Mouse (Mus musculus): ENCODE results near the gene Kyat3. TPM values are rescaled to one million over a fixed set of nuclear protein-coding genes. Genes with fewer than 3 reads are reported as not detected.
"Not testable (repeated sequence)": the region's sequence is repeated elsewhere in the genome, so short reads cannot be mapped to it uniquely, and the experiment has no call there.

Gene Kyat3
- polyA plus RNA-seq, 1 experiment, result 0.71 TPM

DNA sequence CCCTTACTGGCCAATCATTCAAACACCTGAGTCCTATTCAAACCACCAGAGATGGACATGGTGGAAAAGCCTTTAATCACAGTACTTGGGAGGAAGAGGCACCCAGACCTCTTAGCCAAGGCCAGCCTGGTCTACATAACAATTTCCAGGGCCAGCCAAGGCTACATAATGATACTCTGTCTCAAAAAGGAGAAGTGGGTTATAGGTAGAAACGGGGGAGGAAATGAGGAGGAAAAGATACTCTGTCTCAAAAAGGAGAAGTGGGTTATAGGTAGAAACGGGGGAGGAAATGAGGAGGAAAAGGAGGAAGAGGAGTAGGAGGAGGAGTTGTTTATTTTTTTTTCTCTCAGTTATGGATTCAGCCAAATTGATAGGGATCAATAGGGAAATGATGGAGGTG lies 4.3 kb upstream of the Kyat3 start:
- TF ChIP-seq MYOG (IDR thresholded peaks at IDR 0.05; ENCODE audit: control insufficient read depth, extremely low read depth, insufficient read length) (no peak), CTCF (IDR thresholded peaks at IDR 0.05; ENCODE audit: control insufficient read depth, insufficient read depth, insufficient read length) (no peak), FOSL1 (IDR thresholded peaks at IDR 0.05; ENCODE audit: insufficient read depth, low read length, poor library complexity, severe bottlenecking) (no peak), MAX (IDR thresholded peaks at IDR 0.05) (no peak), MYOD1 (IDR thresholded peaks at IDR 0.05; ENCODE audit: control insufficient read depth, insufficient read length, low read depth) (no peak), CEBPB (IDR thresholded peaks at IDR 0.05; ENCODE audit: low read depth) (no peak), USF1 (IDR thresholded peaks at IDR 0.05; ENCODE audit: low read depth) (no peak)
- Histone ChIP-seq H3ac (ENCODE audit: control insufficient read depth, insufficient read length, low read depth) (no peak overlapping the region), H3K79me2 (ENCODE audit: control insufficient read depth, insufficient read depth) (no peaks in the 10 kb centered on the region), H3K27me3 (ENCODE audit: control insufficient read depth, insufficient read depth, insufficient read length) (peaks cover 9% of the 10 kb centered on the region), H3K4me3 (ENCODE audit: insufficient read depth, poor library complexity, severe bottlenecking) (no peak overlapping the region), H3K36me3 (ENCODE audit: control insufficient read depth, insufficient read depth) (no peaks in the 10 kb centered on the region), H3K79me3 (ENCODE audit: low read depth) (no peaks in the 10 kb centered on the region)

DNA sequence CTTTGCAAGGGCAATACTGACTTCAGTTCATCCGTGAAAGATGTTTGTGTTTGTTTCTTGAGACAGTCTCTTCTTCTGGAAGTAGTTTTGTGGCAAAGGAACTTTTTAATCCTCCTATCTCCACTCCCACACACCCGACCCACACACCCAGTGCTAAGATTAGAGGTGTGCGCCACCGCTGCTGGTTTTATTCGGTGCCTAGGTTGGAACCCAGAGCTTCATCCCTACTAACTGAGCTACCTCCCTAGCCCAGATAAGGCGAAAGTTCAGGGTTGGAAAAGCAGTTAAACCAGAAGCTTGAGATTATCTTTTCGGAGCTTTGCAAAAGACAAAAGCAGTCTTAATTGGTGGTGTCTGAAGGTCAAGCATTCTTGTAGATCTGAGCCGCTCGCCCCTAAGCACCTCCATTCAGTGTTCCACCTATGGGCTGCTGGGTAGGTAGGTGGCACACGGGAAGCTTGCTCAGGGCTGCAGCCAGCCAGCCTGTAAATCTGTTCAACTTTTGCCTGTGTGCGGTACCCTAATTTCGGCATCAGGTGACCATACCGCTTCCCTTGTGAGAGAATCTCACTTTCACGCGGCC lies 647 bp downstream of the Kyat3 start:
- Histone ChIP-seq H3K36me3 (ENCODE audit: control insufficient read depth, insufficient read depth) (no peaks in the 10 kb centered on the region), H3K79me3 (ENCODE audit: low read depth) (no peaks in the 10 kb centered on the region), H3K27me3 (ENCODE audit: control insufficient read depth, insufficient read depth, insufficient read length) (peaks cover 9% of the 10 kb centered on the region), H3K79me2 (ENCODE audit: control insufficient read depth, insufficient read depth) (no peaks in the 10 kb centered on the region), H3K4me3 (ENCODE audit: insufficient read depth, poor library complexity, severe bottlenecking) (peak overlapping the region; percentile 36), H3ac (ENCODE audit: control insufficient read depth, insufficient read length, low read depth) (peak overlapping the region; percentile 53)
- TF ChIP-seq MAX (IDR thresholded peaks at IDR 0.05), result no peak
- no peak for TF ChIP-seq USF1 (IDR thresholded peaks at IDR 0.05; ENCODE audit: low read depth)

- TF ChIP-seq MAX (IDR thresholded peaks at IDR 0.05) (no peak), CTCF (IDR thresholded peaks at IDR 0.05; ENCODE audit: control insufficient read depth, insufficient read depth, insufficient read length) (no peak), MYOG (IDR thresholded peaks at IDR 0.05; ENCODE audit: control insufficient read depth, extremely low read depth, insufficient read length) (no peak), FOSL1 (IDR thresholded peaks at IDR 0.05; ENCODE audit: insufficient read depth, low read length, poor library complexity, severe bottlenecking) (no peak), MYOD1 (IDR thresholded peaks at IDR 0.05; ENCODE audit: control insufficient read depth, insufficient read length, low read depth) (no peak)
Measured at GRCm38 (mm10) chr3:142706581-142707444, 6.0 kb downstream of the Kyat3 start.

DNA sequence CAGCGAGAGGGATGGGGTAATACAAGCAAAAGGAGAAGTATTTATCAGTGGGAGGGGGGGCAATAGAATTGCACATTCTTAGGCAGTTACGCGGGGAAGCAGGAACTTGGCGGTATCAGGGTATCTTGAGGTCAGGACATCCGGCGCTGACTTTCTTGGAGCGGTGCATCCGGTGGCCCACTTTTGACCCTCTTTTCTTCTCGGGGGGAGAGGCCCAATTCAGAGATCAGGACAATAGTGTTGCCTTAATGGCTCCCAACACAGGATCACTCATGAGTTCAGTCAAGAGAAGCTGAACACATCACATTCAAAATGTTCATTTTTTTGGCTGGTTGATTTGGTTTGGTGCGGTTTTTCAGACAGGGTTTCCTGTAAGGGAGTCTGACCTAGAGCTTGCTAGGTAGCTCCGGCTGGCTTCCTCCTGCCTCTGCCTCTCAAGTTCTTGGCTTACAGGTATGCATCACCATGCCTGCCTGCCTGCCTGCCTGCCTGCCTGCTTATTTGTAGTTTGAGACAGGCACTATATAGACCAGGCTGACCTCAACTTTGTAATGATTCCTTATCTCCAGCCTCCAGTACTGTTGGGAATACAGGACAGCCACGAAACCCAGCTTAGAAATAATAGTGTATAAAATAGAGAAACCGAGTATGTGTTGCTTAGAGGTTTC lies 7.5 kb downstream of the Kyat3 start:
- H3K27me3 ChIP-seq (ENCODE audit: control insufficient read depth, insufficient read depth, insufficient read length); H3K4me3 ChIP-seq (ENCODE audit: insufficient read depth, poor library complexity, severe bottlenecking); H3ac ChIP-seq (ENCODE audit: control insufficient read depth, insufficient read length, low read depth); H3K36me3 ChIP-seq (ENCODE audit: control insufficient read depth, insufficient read depth); H3K79me2 ChIP-seq (ENCODE audit: control insufficient read depth, insufficient read depth); H3K79me3 ChIP-seq (ENCODE audit: low read depth): not testable (repeated sequence)

More at GRCm38 (mm10) chr3:142706581-142707444, 6.0 kb downstream of the Kyat3 start:
- Histone ChIP-seq H3K36me3 (ENCODE audit: control insufficient read depth, insufficient read depth) (no peaks in the 10 kb centered on the region), H3K79me2 (ENCODE audit: control insufficient read depth, insufficient read depth) (no peaks in the 10 kb centered on the region), H3K27me3 (ENCODE audit: control insufficient read depth, insufficient read depth, insufficient read length) (no peaks in the 10 kb centered on the region), H3K79me3 (ENCODE audit: low read depth) (no peaks in the 10 kb centered on the region), H3ac (ENCODE audit: control insufficient read depth, insufficient read length, low read depth) (no peak overlapping the region), H3K4me3 (ENCODE audit: insufficient read depth, poor library complexity, severe bottlenecking) (no peak overlapping the region)

DNA sequence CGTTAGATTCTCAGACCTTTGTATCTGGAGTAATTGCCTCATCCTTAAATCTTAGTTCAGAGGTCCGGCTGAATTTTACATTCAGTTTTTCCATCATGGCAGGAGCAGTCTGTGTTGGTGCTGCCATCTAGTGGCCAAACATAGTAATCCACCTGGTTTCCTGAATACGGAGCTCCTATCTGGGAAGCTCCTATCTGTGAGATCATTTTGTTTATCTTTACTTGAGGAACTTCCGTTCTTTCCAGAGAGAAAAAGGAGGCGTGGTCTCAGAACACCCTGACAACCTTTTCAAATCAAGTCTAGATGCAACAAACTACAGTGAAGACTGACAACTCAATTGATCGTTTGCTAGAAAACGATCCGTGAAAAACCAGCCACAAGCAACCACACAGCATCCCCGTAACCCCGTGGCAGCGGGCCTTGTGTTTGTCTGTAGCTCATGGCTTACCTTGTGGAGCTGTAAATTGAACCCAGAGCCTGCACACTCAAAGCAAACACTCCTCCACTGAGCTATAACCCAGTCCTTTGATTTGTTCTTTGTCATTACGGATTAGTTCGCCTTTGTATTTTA lies 8.1 kb downstream of the Kyat3 start:
- Histone ChIP-seq H3K4me3 (ENCODE audit: insufficient read depth, poor library complexity, severe bottlenecking) (no peak overlapping the region), H3ac (ENCODE audit: control insufficient read depth, insufficient read length, low read depth) (no peak overlapping the region), H3K36me3 (ENCODE audit: control insufficient read depth, insufficient read depth) (no peaks in the 10 kb centered on the region), H3K27me3 (ENCODE audit: control insufficient read depth, insufficient read depth, insufficient read length) (no peaks in the 10 kb centered on the region), H3K79me2 (ENCODE audit: control insufficient read depth, insufficient read depth) (no peaks in the 10 kb centered on the region), H3K79me3 (ENCODE audit: low read depth) (no peaks in the 10 kb centered on the region)
- TF ChIP-seq CTCF (IDR thresholded peaks at IDR 0.05; ENCODE audit: control insufficient read depth, insufficient read depth, insufficient read length), result peak; percentile 18
- TF ChIP-seq FOSL1 (IDR thresholded peaks at IDR 0.05; ENCODE audit: insufficient read depth, low read length, poor library complexity, severe bottlenecking), result no peak
